Mouse (Mus musculus) adipocyte (in vitro differentiated cells): Measurements from ENCODE around the gene Zfand2b.

ENCODE experiments used
- DNase-seq: peaks from one replicate; pipeline ENCODE4 v3.0.0-alpha.2; 2016; ENCODE audit warnings: low spot score

Gene Zfand2b

GRCm38 (mm10) chr1:75168472-75169464 lies at the start of gene Zfand2b:
Gene Zfand2b (plus strand): TSS chr1:75168646.
- peak; percentile 95 for DNase-seq

- DNase-seq = no peak
Measured at GRCm38 (mm10) chr1:75122211-75122610, 46.2 kb upstream of the Zfand2b start.

GRCm38 (mm10) chr1:75124346-75125321 lies 43.8 kb upstream of the Zfand2b start, which contains the start of gene Nhej1:
Gene Nhej1 (minus strand): TSS chr1:75125200.
- DNase-seq = peak; percentile 98

GRCm38 (mm10) chr1:75125418-75125817 lies 43.0 kb upstream of the Zfand2b start:
- DNase-seq = no peak

GRCm38 (mm10) chr1:75128641-75129040 lies 39.8 kb upstream of the Zfand2b start:
- DNase-seq = peak; percentile 38

GRCm38 (mm10) chr1:75133421-75134207 lies 34.8 kb upstream of the Zfand2b start, which contains the start of gene Slc23a3:
Gene Slc23a3 (minus strand): TSS chr1:75133890.
- no peak for DNase-seq

GRCm38 (mm10) chr1:75136293-75136692 lies 32.2 kb upstream of the Zfand2b start:
- DNase-seq = no peak

GRCm38 (mm10) chr1:75136730-75137129 lies 31.7 kb upstream of the Zfand2b start:
- no peak for DNase-seq

GRCm38 (mm10) chr1:75138448-75138847 lies 30.0 kb upstream of the Zfand2b start:
- DNase-seq = no peak

- DNase-seq = peak; percentile 74
Measured at GRCm38 (mm10) chr1:75140601-75141190, 27.8 kb upstream of the Zfand2b start.

- DNase-seq = peak; percentile 66
Measured at GRCm38 (mm10) chr1:75141486-75142190, 26.8 kb upstream of the Zfand2b start.

- peak; percentile 97 for DNase-seq
Measured at GRCm38 (mm10) chr1:75142301-75143261, 25.9 kb upstream of the Zfand2b start, which contains the start of the genes Cnppd1 and Retreg2. Gene Cnppd1 (minus strand): TSS chr1:75142711. Gene Retreg2 (plus strand): TSS chr1:75142778.

- DNase-seq = no peak
Measured at GRCm38 (mm10) chr1:75145589-75145988, 22.9 kb upstream of the Zfand2b start.

GRCm38 (mm10) chr1:75147411-75148135 lies 20.9 kb upstream of the Zfand2b start:
- no peak for DNase-seq

GRCm38 (mm10) chr1:75148727-75149126 lies 19.7 kb upstream of the Zfand2b start:
- no peak for DNase-seq

GRCm38 (mm10) chr1:75155837-75156236 lies 12.6 kb upstream of the Zfand2b start:
- no peak for DNase-seq

- no peak for DNase-seq
Measured at GRCm38 (mm10) chr1:75158990-75159389, 9.5 kb upstream of the Zfand2b start.
